Mouse (Mus musculus) urinary bladder, postnatal 25 days (tissue): ENCODE data around the gene Olfr316.
"Not testable (repeated sequence)": the region's sequence is repeated elsewhere in the genome, so short reads cannot be mapped to it uniquely, and the experiment has no call there.

Experiments used
- DNase-seq: peaks from one replicate; pipeline ENCODE4 v3.0.0; 2022; ENCODE audit warnings: low spot score

The Olfr316 gene

DNA sequence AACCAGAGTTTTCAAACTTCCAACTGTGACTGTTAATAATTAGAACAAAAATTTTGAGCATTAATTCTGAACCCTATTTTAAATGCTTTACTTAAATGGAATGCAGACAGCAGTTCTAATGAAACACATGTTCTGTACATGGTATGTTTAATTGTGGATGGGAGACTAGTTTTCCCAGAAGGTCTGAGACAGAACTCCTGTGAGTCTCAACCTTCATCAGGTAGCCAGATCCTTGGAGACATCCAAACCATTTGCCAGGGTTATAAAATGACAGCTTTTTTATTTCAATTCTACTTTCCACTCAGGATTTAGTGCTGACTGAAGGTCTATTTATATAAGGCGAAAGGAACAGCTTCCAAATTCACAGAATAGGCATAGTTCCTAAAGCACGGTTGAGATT lies at the start of gene Olfr316:
TSS of gene Olfr316 (plus strand) at position 301 of the 400 bp plus-strand sequence.
- no peak for DNase-seq

- no peak for DNase-seq
These were observed 43.4 kb upstream of the Olfr316 start for GRCm38 (mm10) chr11:58709086-58709485.

GRCm38 (mm10) chr11:58717723-58718122 lies 34.8 kb upstream of the Olfr316 start:
- not testable (repeated sequence) for DNase-seq

DNA sequence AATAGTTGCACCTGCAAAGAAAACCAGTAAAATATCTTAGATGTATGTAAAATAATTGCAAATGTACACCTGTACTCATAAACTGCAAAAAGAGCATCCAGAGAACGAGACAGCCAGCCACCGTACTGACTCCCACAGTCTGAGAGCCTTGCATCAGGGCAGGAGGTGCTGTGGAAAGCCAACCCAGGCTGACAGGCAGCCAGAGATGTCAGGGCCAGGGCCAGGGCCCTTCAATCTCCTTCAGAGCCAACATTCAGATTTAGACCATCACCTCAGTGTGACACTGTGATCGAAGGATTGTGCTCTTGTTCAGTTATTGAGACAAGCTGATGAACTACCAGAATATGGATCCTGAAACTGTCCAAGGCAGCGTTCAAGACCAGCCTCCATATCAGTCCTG lies 32.8 kb upstream of the Olfr316 start:
- no peak for DNase-seq

GRCm38 (mm10) chr11:58723914-58724313 lies 28.6 kb upstream of the Olfr316 start, which contains the start of gene Olfr318:
Olfr318 (minus strand) TSS chr11:58724014.
- no peak for DNase-seq

GRCm38 (mm10) chr11:58727896-58728650 lies 24.5 kb upstream of the Olfr316 start:
- not testable (repeated sequence) for DNase-seq

DNA sequence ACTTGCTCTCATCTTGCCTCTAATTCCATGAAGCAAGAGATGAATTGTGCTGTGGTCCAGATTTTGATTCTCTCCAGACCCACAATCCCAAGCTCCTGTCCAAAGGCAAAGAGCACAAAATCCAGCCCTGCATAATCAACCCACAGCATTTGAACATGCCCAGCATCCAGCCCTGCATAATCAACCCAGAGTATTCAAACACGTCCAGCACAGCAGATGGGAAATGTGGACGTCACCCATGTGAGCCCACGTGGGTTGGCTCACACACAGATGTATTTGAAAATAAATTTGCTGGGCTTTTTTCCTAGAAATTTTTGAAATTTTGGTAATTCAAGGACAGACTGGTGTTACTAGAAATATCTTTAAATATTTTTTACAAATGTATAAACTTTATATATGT lies 19.2 kb upstream of the Olfr316 start:
- no peak for DNase-seq

GRCm38 (mm10) chr11:58738792-58739262 lies 13.7 kb upstream of the Olfr316 start, which contains the start of gene Olfr317:
Olfr317 (minus strand) TSS chr11:58739212.
- no peak for DNase-seq

DNA sequence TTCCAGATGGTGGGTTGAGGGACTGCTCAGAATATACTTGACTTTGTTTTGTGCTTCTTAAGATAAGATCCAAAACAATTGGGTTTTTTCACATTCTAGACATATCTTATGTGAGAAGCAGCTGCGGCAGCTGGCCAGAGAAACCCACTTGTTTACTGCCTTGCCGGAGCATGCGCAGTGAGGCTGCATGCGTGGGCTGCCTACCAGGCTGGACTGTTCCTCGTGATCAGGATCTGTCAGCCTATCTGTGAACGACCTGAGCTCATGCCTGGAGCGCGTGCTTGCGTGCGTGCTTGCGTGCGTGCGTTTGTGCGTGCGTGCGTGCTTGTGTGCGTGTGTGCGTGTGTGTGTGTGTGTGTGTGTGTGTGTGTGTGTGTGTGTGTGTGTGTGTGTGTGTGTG lies 1.4 kb upstream of the Olfr316 start:
- not testable (repeated sequence) for DNase-seq

- no peak for DNase-seq
These were observed 20.4 kb downstream of the Olfr316 start, which contains the start of gene Olfr315 for GRCm38 (mm10) chr11:58772888-58773287. Olfr315 (plus strand) TSS chr11:58773188.

- no peak for DNase-seq
These were observed 30.1 kb downstream of the Olfr316 start, which contains the start of gene Olfr314 for GRCm38 (mm10) chr11:58782480-58783089. Olfr314 (plus strand) TSS chr11:58782952.

GRCm38 (mm10) chr11:58784182-58784581 lies 31.6 kb downstream of the Olfr316 start:
- DNase-seq: no peak

GRCm38 (mm10) chr11:58787651-58788050 lies 35.1 kb downstream of the Olfr316 start:
- DNase-seq: no peak

DNA sequence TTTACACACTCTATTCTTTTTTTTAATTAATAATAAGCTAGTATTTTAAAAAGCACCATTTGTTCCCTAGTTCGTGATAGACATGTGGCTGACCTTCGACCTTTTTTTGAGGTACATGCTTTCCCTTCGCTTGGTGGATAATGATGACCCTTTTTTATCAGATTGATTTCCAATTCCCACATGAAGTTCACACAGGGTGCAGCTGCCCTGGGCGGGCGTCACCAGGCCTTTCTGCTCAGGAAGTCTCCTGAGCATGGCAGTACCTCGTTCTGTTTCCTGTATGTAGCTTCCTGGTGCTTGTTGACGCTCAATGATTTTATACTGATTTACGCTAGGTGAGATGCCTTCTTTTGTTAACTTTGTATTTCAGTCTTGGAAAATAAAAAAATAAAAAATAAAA lies 35.8 kb downstream of the Olfr316 start:
- DNase-seq: no peak

GRCm38 (mm10) chr11:58789532-58789931 lies 37.0 kb downstream of the Olfr316 start:
- DNase-seq: no peak

DNA sequence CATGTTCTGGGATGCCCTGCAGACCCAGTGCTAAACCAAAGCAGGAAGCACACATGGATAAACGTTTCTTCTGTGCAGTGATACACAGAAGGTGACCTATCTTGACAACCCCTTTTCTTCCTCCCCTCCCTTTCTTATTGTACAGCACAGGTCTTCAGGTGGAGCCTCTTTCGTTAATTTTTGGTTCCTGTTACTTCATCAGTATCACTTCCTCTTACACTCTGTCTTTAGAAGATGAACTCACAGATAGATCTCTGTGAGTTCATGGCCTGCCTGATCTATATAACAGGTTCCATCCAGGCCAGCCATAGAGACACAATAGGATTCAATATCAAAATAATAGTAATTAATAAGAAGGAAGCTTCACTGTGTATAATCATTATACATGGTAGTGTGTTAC lies 37.5 kb downstream of the Olfr316 start:
- DNase-seq: no peak

GRCm38 (mm10) chr11:58790646-58791045 lies 38.1 kb downstream of the Olfr316 start:
- DNase-seq: no peak

GRCm38 (mm10) chr11:58795856-58796255 lies 43.3 kb downstream of the Olfr316 start:
- DNase-seq: no peak

DNA sequence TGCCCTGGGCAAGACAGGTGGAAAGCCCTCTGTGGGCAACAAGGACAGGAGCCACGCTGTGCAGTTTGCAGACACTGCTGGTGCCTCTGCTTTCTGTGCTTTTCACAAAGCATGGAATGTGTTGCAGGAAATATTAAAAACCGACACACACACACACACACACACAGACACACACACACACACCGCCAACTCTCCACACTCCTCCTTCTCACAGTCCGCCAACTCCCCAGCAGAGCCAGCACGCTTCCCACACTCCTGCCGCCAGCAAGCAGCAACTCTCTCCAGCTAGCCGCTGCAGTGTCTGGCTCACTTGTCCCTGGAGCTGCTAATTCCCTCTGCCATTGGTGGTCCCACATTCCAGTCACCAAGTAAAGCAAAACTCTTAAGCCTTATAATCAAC lies 44.3 kb downstream of the Olfr316 start:
- DNase-seq: no peak

- no peak for DNase-seq
These were observed 47.2 kb downstream of the Olfr316 start for GRCm38 (mm10) chr11:58799747-58800146.

- no peak for DNase-seq
These were observed 49.2 kb downstream of the Olfr316 start, which contains the start of gene Fam183b for GRCm38 (mm10) chr11:58801558-58802228. Fam183b (minus strand) TSS chr11:58801960.

DNA sequence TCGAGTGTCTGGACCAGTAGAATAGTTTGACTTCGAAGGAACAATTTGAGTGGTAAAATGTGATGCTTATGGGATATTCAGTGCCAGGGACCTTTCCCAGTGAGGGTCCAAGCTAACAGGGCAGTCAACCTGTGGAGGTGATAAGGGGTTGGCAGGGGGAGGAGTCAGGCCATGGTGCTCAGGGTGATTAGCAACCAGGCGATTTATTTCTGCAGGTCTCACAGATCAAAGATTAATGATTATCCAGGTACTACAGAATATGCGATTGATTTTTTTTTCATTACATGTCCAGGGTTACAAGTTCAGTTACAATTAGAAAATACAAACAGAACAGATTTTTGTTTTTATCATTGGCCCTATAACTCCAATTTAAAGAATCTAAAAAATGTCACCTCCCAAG lies 51.3 kb downstream of the Olfr316 start:
- DNase-seq: no peak

- DNase-seq: no peak
These were observed 51.9 kb downstream of the Olfr316 start for GRCm38 (mm10) chr11:58804393-58804792.
